Mouse (Mus musculus) liver, embryonic 14.5 days (tissue): Measurements from ENCODE around the gene Utp14a.

ENCODE experiments used
- CTCF ChIP-seq: IDR thresholded peaks from 2 replicates; pipeline ENCODE4 v1.5.1; 2016; ENCODE audit warnings: antibody characterized with exemption, low read depth, control low read depth
- EP300 ChIP-seq: IDR thresholded peaks from 2 replicates; pipeline ENCODE4 v1.6.1; 2016; ENCODE audit warnings: antibody characterized with exemption, low read depth

- TF ChIP-seq CTCF (no peak), EP300 (no peak)
Observed at GRCm38 (mm10) chrX:48318194-48318593, 61.5 kb downstream of the Utp14a start.
